Mouse (Mus musculus): ENCODE measurements around the gene Trim16.

The Trim16 gene

GRCm38 (mm10) chr11:62830387-62830786 lies 10.4 kb downstream of the Trim16 start:
- no peak for DNase-seq (ENCODE audit: low spot score in 2 of 2)

GRCm38 (mm10) chr11:62831906-62832305 lies 11.9 kb downstream of the Trim16 start:
- DNase-seq (ENCODE audit: low spot score in 2 of 2), result no peak

GRCm38 (mm10) chr11:62844562-62844961 lies 24.5 kb downstream of the Trim16 start:
- DNase-seq (ENCODE audit: low spot score in 2 of 2), result no peak

- no peak for DNase-seq (ENCODE audit: low spot score in 2 of 2)
These were observed 25.7 kb downstream of the Trim16 start for GRCm38 (mm10) chr11:62845730-62846129.

- peak in 1 of 2 experiments; percentile 4 for DNase-seq (ENCODE audit: low spot score in 2 of 2)
These were observed 27.1 kb downstream of the Trim16 start, which contains the start of gene Fbxw10 for GRCm38 (mm10) chr11:62846961-62847654. Fbxw10 (plus strand) TSS chr11:62847069.

- no peak for DNase-seq (ENCODE audit: low spot score in 2 of 2)
These were observed 27.7 kb downstream of the Trim16 start for GRCm38 (mm10) chr11:62847655-62848191.

- no peak for DNase-seq (ENCODE audit: low spot score in 2 of 2)
These were observed 28.3 kb downstream of the Trim16 start for GRCm38 (mm10) chr11:62848301-62848700.

- DNase-seq (ENCODE audit: low spot score in 2 of 2), result no peak
These were observed 31.2 kb downstream of the Trim16 start for GRCm38 (mm10) chr11:62851199-62851598.

GRCm38 (mm10) chr11:62853334-62853733 lies 33.3 kb downstream of the Trim16 start:
- no peak for DNase-seq (ENCODE audit: low spot score in 2 of 2)

GRCm38 (mm10) chr11:62865562-62865961 lies 45.5 kb downstream of the Trim16 start:
- DNase-seq (ENCODE audit: low spot score in 2 of 2), result no peak

GRCm38 (mm10) chr11:62866685-62867084 lies 46.7 kb downstream of the Trim16 start:
- no peak for DNase-seq (ENCODE audit: low spot score in 2 of 2)

GRCm38 (mm10) chr11:62869201-62869600 lies 49.2 kb downstream of the Trim16 start:
- DNase-seq (ENCODE audit: low spot score in 2 of 2), result no peak

GRCm38 (mm10) chr11:62869715-62870371 lies 49.8 kb downstream of the Trim16 start:
- DNase-seq (ENCODE audit: low spot score in 2 of 2), result no peak

GRCm38 (mm10) chr11:62873479-62873878 lies 53.4 kb downstream of the Trim16 start:
- DNase-seq (ENCODE audit: low spot score in 2 of 2), result no peak

- DNase-seq (ENCODE audit: low spot score in 2 of 2), result no peak
These were observed 55.7 kb downstream of the Trim16 start for GRCm38 (mm10) chr11:62875696-62876095.

GRCm38 (mm10) chr11:62876445-62876844 lies 56.4 kb downstream of the Trim16 start:
- DNase-seq (ENCODE audit: low spot score in 2 of 2), result no peak

GRCm38 (mm10) chr11:62877391-62877790 lies 57.4 kb downstream of the Trim16 start:
- no peak for DNase-seq (ENCODE audit: low spot score in 2 of 2)

GRCm38 (mm10) chr11:62878728-62879127 lies 58.7 kb downstream of the Trim16 start:
- no peak for DNase-seq (ENCODE audit: low spot score in 2 of 2)

- peak; percentile 91 to 99 for DNase-seq (ENCODE audit: low spot score in 2 of 2)
These were observed 59.4 kb downstream of the Trim16 start, which contains the start of gene Tvp23b for GRCm38 (mm10) chr11:62879220-62880048. Tvp23b (plus strand) TSS chr11:62879455.

- DNase-seq (ENCODE audit: low spot score in 2 of 2), result no peak
These were observed 63.4 kb downstream of the Trim16 start for GRCm38 (mm10) chr11:62883407-62883806.

GRCm38 (mm10) chr11:62885323-62885722 lies 65.3 kb downstream of the Trim16 start:
- no peak for DNase-seq (ENCODE audit: low spot score in 2 of 2)

GRCm38 (mm10) chr11:62890796-62891195 lies 70.8 kb downstream of the Trim16 start:
- no peak for DNase-seq (ENCODE audit: low spot score in 2 of 2)
